Mouse (Mus musculus): ENCODE data around the gene Dlgap4.

DNA sequence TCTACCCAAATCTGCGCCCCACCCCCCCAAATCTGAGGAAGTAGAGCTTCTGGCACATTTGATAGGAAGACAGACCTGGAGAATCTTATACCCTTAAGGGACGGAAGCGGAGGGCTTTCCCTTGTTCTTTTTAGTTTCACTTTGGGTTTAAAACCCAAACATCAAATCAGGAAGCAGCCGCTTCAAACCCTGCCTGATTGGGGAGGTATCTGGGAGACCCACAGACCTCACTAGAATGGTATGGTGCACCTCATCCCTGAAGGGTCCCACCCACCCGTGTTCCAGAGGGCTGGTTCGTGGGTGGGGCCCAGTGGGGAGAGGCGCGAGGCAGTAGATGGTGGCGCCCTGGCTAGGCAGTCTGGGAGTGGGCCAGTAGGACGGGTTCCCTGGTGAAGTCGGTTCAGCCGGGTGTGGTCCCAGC, 117.0 kb downstream of the Dlgap4 start:
- no peak for TF ChIP-seq CTCF (IDR thresholded peaks at IDR 0.05; ENCODE audit: low read depth, low read length)
- TF ChIP-seq TAL1 (conservative IDR thresholded peaks at IDR 0.05; ENCODE audit: low read depth, low read length): no peak
- no peak for TF ChIP-seq GATA2 (IDR thresholded peaks at IDR 0.05; ENCODE audit: borderline replicate concordance, low read depth, low read length)

All from G1E (cell line).